Mouse (Mus musculus) embryo, embryonic 10 days (tissue): Measurements from ENCODE around the gene 1700001F09Rik.
"Not testable (repeated sequence)": the region's sequence is repeated elsewhere in the genome, so short reads cannot be mapped to it uniquely, and the experiment has no call there.

Experiments used
- DNase-seq: peaks from one replicate; pipeline ENCODE4 v3.0.0-alpha.2; 2015; ENCODE audit warnings: low spot score

Gene 1700001F09Rik

GRCm38 (mm10) chr14:43347711-43348110, at the start of gene 1700001F09Rik:
1700001F09Rik (minus strand) TSS chr14:43347811.
- not testable (repeated sequence) for DNase-seq

- DNase-seq, result not testable (repeated sequence)
These were observed 14.1 kb upstream of the 1700001F09Rik start for GRCm38 (mm10) chr14:43361713-43362112.

GRCm38 (mm10) chr14:43359246-43359645, 11.6 kb upstream of the 1700001F09Rik start:
- DNase-seq, result not testable (repeated sequence)

GRCm38 (mm10) chr14:43357496-43357895, 9.9 kb upstream of the 1700001F09Rik start:
- DNase-seq, result not testable (repeated sequence)

- DNase-seq, result not testable (repeated sequence)
These were observed 5.3 kb upstream of the 1700001F09Rik start for GRCm38 (mm10) chr14:43352944-43353343.

GRCm38 (mm10) chr14:43337646-43338045, 10.0 kb downstream of the 1700001F09Rik start:
- not testable (repeated sequence) for DNase-seq

- not testable (repeated sequence) for DNase-seq
These were observed 16.2 kb downstream of the 1700001F09Rik start for GRCm38 (mm10) chr14:43331362-43331880.

GRCm38 (mm10) chr14:43328603-43329002, 19.0 kb downstream of the 1700001F09Rik start:
- not testable (repeated sequence) for DNase-seq

- not testable (repeated sequence) for DNase-seq
These were observed 28.1 kb downstream of the 1700001F09Rik start for GRCm38 (mm10) chr14:43319516-43319915.

GRCm38 (mm10) chr14:43293503-43293902, 54.1 kb downstream of the 1700001F09Rik start, which contains the start of gene Gm8127:
Gm8127 (minus strand) TSS chr14:43293832.
- DNase-seq, result not testable (repeated sequence)
